Mouse (Mus musculus) erythroblast, adult 5-6 weeks (primary cell): ENCODE data around the gene Folr2. TPM values are rescaled to one million over a fixed set of nuclear protein-coding genes. Genes with fewer than 3 reads are reported as not detected.

Experiments
- ATAC-seq: replicated peaks from 2 replicates; pipeline ENCODE4 v1.8.0; 2016; ENCODE audit warnings: moderate number of reproducible peaks, mild to moderate bottlenecking, moderate TSS enrichment, inconsistent platforms; ENCODE audit not compliant: poor library complexity, low FRiP score, severe bottlenecking
- total RNA-seq, 2 experiments: library from RNA; stranded (forward) in 1 of 2; stranded (reverse) in 1 of 2; fragments of 150-400 nt in 1 of 2; fragments of 200-764, 138-1000 nt in 1 of 2; gene quantifications; 2 replicates each; pipeline versions ENCODE4 v1.2.3 to v1.2.4; 2015 to 2017; ENCODE audit warnings: low replicate concordance in 2 of 2

The Folr2 gene
- total RNA-seq, 2 experiments from 2014 or later, result not detected

GRCm38 (mm10) chr7:101833352-101833751 is 23.6 kb downstream of the Folr2 start:
- ATAC-seq, result no peak

- ATAC-seq, result no peak
These were observed 24.6 kb downstream of the Folr2 start for GRCm38 (mm10) chr7:101832372-101832771.

GRCm38 (mm10) chr7:101831437-101831836 is 25.6 kb downstream of the Folr2 start:
- ATAC-seq, result no peak

GRCm38 (mm10) chr7:101830373-101830772 is 26.6 kb downstream of the Folr2 start:
- no peak for ATAC-seq

GRCm38 (mm10) chr7:101823758-101824630 is 33.0 kb downstream of the Folr2 start:
- ATAC-seq, result no peak

GRCm38 (mm10) chr7:101822836-101823757 is 33.9 kb downstream of the Folr2 start:
- ATAC-seq, result no peak

- ATAC-seq, result no peak
These were observed 35.2 kb downstream of the Folr2 start for GRCm38 (mm10) chr7:101821571-101822501.

- no peak for ATAC-seq
These were observed 36.5 kb downstream of the Folr2 start for GRCm38 (mm10) chr7:101820295-101821030.

GRCm38 (mm10) chr7:101817861-101818401 is 39.1 kb downstream of the Folr2 start, which contains the start of gene Phox2a:
Gene Phox2a, plus strand, starts transcription at chr7:101818313.
- no peak for ATAC-seq

Other genes starting within 250 kb of the Folr2 start
- 0.38 and 0.42 TPM in 2 replicates for gene Clpb, start 193.6 kb downstream of the Folr2 start, total RNA-seq (2015; ENCODE audit: low replicate concordance)
- gene Clpb, start 193.6 kb downstream of the Folr2 start, total RNA-seq (2017; ENCODE audit: low replicate concordance), result 3.8 and 10.5 TPM in 2 replicates
- not detected in 2 replicates for gene Phox2a, start 38.9 kb downstream of the Folr2 start, total RNA-seq (2015; ENCODE audit: low replicate concordance)
- gene Phox2a, start 38.9 kb downstream of the Folr2 start, total RNA-seq (2017; ENCODE audit: low replicate concordance), result not detected in 2 replicates
- gene Inppl1, start 19.0 kb downstream of the Folr2 start, total RNA-seq (2015; ENCODE audit: low replicate concordance), result 0.58 and 5.6 TPM in 2 replicates
- 1.4 and 18.0 TPM in 2 replicates for gene Inppl1, start 19.0 kb downstream of the Folr2 start, total RNA-seq (2017; ENCODE audit: low replicate concordance)
- gene Anapc15, start 6.5 kb upstream of the Folr2 start, total RNA-seq (2015; ENCODE audit: low replicate concordance), result 14.2 and 28.4 TPM in 2 replicates
- gene Anapc15, start 6.5 kb upstream of the Folr2 start, total RNA-seq (2017; ENCODE audit: low replicate concordance), result 18.6 and 19.5 TPM in 2 replicates
- not detected in 2 replicates for gene Folr1, start 13.6 kb upstream of the Folr2 start, total RNA-seq (2015; ENCODE audit: low replicate concordance)
- not detected in 2 replicates for gene Folr1, start 13.6 kb upstream of the Folr2 start, total RNA-seq (2017; ENCODE audit: low replicate concordance)
- gene Lamtor1, start 48.7 kb upstream of the Folr2 start, total RNA-seq (2015; ENCODE audit: low replicate concordance), result 35.0 and 36.6 TPM in 2 replicates
- 26.2 and 28.0 TPM in 2 replicates for gene Lamtor1, start 48.7 kb upstream of the Folr2 start, total RNA-seq (2017; ENCODE audit: low replicate concordance)
- not detected in 2 replicates for gene Tomt, start 49.2 kb upstream of the Folr2 start, total RNA-seq (2015; ENCODE audit: low replicate concordance)
- 0.56 TPM in 1 of 2 replicates, not detected in the other for gene Tomt, start 49.2 kb upstream of the Folr2 start, total RNA-seq (2017; ENCODE audit: low replicate concordance)
- gene Lrrc51, start 76.7 kb upstream of the Folr2 start, total RNA-seq (2015; ENCODE audit: low replicate concordance), result not detected in 2 replicates
- not detected in 2 replicates for gene Lrrc51, start 76.7 kb upstream of the Folr2 start, total RNA-seq (2017; ENCODE audit: low replicate concordance)
- gene Numa1, start 76.9 kb upstream of the Folr2 start, total RNA-seq (2015; ENCODE audit: low replicate concordance), result 22.3 and 42.0 TPM in 2 replicates
- 64.5 and 110 TPM in 2 replicates for gene Numa1, start 76.9 kb upstream of the Folr2 start, total RNA-seq (2017; ENCODE audit: low replicate concordance)
- gene Il18bp, start 161.5 kb upstream of the Folr2 start, total RNA-seq (2015; ENCODE audit: low replicate concordance), result 7.7 TPM in 1 of 2 replicates, not detected in the other
- 5.4 and 9.0 TPM in 2 replicates for gene Il18bp, start 161.5 kb upstream of the Folr2 start, total RNA-seq (2017; ENCODE audit: low replicate concordance)
- 3.8 and 5.8 TPM in 2 replicates for gene Rnf121, start 208.3 kb upstream of the Folr2 start, total RNA-seq (2015; ENCODE audit: low replicate concordance)
- gene Rnf121, start 208.3 kb upstream of the Folr2 start, total RNA-seq (2017; ENCODE audit: low replicate concordance), result 2.8 and 6.6 TPM in 2 replicates
- gene Xndc1, start 208.3 kb upstream of the Folr2 start, total RNA-seq (2015; ENCODE audit: low replicate concordance), result 3.8 and 12.3 TPM in 2 replicates
- 7.3 and 8.6 TPM in 2 replicates for gene Xndc1, start 208.3 kb upstream of the Folr2 start, total RNA-seq (2017; ENCODE audit: low replicate concordance)
- 1.3 TPM in 1 of 2 replicates, not detected in the other for gene Xntrpc, start 208.5 kb upstream of the Folr2 start, total RNA-seq (2015; ENCODE audit: low replicate concordance)
- gene Xntrpc, start 208.5 kb upstream of the Folr2 start, total RNA-seq (2017; ENCODE audit: low replicate concordance), result 0.70 and 1.1 TPM in 2 replicates
- 0.63 TPM in 1 of 2 replicates, not detected in the other for gene Trpc2, start 225.9 kb upstream of the Folr2 start, total RNA-seq (2015; ENCODE audit: low replicate concordance)
- 0.28 TPM in 1 of 2 replicates, not detected in the other for gene Trpc2, start 225.9 kb upstream of the Folr2 start, total RNA-seq (2017; ENCODE audit: low replicate concordance)
- gene Art1, start 244.5 kb upstream of the Folr2 start, total RNA-seq (2015; ENCODE audit: low replicate concordance), result not detected in 2 replicates
- gene Art1, start 244.5 kb upstream of the Folr2 start, total RNA-seq (2017; ENCODE audit: low replicate concordance), result not detected in 2 replicates